Mouse (Mus musculus) embryonic fibroblast, embryonic 13.5 days (primary cell): ENCODE results near the gene Cfap46.

Experiments
- CTCF ChIP-seq: IDR thresholded peaks from 2 replicates; pipeline ENCODE4 v1.5.1; 2011; ENCODE audit warnings: mild to moderate bottlenecking, control low read depth, low read length, moderate library complexity, borderline replicate concordance; ENCODE audit not compliant: insufficient read depth
- POLR2A ChIP-seq: IDR thresholded peaks from 2 replicates; pipeline ENCODE4 v1.6.1; 2011; ENCODE audit warnings: low read depth, mild to moderate bottlenecking, control low read depth, low read length, moderate library complexity

DNA sequence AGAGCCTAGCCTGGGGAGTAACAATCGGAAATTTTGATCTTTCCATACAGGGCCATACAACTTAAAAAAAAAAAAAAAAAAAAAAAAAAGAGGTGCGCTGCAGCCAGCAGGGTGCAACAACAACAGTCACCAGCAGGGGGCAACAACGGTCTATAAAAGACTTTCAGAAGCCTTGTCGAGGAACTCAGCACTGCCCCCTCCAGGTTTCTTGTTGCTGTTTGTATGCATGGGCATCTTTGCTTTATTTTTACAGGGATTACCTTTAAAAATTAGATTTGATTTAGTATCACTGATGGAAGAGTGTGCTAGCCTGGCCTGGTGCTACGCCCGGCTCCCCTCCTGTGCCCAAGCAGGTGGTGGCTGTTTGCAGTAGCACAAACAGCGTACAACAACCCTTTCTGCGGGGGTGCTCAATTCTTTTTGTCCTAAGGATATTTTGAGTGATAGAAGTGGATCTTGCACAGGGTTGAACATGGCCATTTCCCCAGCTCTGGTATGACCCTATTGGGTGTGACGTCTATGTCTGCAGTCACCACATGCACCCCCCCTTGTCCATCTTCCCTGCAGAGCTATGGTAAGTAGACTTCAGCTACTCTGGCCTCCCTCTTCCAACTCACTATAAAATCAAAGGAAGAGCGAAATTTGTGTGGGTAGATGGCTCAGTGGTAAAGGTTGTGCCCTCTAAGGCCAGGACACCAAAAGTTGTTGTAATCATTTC lies 35.4 kb downstream of the Cfap46 start:
- TF ChIP-seq CTCF: peak; percentile 62
- no peak for TF ChIP-seq POLR2A
